Mouse (Mus musculus): ENCODE measurements at regions not wholly inside any gene's neighbourhood (a gene's known extent, or its start where the extent isn't known, plus 50 kb on each side); places are given as distances from the start of the nearest gene placed in this dataset.

DNA sequence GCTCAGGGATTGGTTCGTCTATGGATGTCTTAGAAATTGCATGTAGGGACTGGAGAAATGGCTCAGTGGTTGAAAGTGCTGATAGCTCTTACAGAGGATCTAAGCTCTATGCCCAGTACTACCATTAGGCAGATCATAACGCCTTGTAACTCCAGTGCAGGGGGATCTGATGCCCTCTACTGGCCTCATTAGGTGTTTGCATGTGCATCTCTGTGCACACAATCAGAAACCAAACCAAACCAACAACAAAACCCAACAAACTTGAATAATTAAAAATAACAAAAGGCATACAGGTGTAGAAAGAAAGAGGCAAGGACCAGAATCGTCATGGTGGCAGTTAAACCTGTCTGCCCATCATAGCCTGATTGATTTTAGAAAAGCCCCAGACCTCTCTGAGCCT, 986.3 kb downstream of the Adgrl2 start:
- DNase-seq (ENCODE audit: extremely low read depth, insufficient read length, low spot score) = no peak

DNA sequence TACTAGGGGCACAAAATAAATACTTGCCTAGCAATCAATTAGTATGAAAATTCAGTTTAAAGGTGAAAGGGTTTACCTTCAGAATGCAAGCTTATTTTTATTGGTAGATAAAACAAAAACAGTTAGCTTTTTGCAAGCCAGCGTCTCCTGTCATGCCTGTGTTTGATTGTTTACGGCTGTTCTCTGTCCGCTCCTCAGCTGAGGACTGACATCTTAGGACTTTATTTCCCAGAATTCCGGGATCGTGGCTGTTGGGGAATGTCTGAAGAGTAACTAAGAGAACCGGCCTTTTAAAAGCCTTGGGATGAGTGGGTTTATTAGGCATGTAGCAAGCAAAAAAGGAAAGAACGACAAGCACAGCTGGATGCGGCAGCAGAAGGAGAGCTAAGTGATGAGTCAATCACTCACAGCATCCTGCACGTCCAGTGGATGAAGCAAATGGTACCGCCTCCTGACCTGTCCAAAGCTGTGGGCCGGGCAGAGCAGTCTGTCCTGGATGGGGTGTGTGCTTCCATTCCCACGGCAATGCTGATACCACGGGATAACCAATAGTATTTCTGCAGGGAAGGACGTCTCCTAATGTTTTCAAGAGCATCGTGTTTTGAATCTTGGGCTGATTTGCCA, 990.9 kb downstream of the Adgrl2 start:
- no peak for DNase-seq (ENCODE audit: extremely low read depth, insufficient read length, low spot score)

DNA sequence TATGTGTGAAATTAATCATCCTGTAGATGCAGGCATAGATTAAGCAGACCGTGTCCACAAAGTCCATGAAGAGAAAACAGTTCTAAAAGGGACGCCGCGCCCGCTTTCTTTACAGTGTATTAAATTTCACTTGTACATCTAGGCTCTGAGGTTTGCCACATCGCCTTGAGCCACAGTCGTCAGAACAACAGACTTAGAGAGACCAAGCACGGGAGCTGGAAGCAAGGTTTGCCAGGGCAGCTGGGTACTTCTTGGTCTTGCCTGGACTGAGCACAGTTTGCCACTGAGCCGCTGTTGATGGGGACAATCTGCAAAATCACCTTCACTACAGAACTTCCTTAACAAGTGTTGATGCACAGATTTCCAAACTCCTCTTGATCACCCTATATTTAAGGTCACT, 998.6 kb downstream of the Adgrl2 start:
- DNase-seq (ENCODE audit: extremely low read depth, insufficient read length, low spot score) = no peak

DNA sequence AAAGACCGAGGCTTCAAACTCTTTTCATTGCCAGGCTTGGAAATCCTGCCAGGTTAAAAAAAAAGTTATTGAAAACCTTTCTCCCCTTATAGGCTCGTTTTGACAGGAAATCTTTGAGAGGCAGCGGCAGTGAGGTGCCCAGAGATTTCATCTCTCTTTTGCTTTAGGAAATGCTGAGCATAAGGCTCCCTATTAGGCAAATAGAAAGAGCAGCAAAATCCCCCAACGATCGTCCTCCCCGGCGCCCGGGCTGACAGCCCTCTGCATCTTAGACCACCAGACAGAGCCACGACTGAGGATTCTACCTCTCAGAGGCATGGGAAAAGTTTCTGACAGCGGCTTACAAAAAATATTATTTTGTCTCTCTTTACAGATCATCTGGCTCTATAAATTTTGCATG, 999.5 kb downstream of the Adgrl2 start:
- DNase-seq (ENCODE audit: extremely low read depth, insufficient read length, low spot score) = no peak

DNA sequence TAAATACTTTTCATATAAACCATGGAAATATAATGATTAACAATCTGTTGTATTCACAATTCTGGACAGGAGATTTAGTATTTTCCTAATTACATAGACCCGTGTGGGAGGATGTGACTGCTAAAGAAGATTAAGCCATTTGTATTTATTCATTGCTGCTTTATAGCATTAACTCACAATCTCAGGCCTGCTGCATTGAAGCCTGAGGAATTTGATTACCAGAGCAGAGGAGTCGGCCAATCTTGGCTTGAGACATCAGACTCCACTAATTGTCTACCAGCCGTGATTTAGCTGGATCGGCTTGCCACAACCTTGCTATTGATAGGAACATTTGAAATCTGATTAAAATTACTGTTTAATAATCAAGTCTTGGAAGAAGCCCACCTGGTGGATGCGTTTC, 1007.5 kb downstream of the Adgrl2 start:
- DNase-seq (ENCODE audit: extremely low read depth, insufficient read length, low spot score) = no peak

DNA sequence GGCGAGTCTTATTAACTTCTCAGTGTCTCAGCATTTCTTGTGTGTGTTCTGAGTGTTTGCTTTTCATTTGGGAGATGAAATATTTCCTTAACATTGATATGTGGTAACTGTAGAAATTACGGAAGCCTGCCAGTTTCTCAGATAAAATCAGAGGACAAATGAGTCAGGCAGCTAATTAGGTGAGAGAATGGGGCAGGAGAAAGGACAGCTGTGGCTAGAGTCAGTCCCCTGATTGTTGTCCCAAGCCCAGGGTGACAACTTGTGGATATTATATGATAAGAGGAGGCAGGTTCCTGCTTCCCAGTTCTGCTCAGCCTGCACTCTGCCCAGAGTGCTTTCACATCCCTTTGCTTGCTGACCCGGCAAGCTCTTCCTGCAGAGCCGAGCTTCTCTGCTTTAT, 1008.7 kb downstream of the Adgrl2 start:
- no peak for DNase-seq (ENCODE audit: extremely low read depth, insufficient read length, low spot score)

DNA sequence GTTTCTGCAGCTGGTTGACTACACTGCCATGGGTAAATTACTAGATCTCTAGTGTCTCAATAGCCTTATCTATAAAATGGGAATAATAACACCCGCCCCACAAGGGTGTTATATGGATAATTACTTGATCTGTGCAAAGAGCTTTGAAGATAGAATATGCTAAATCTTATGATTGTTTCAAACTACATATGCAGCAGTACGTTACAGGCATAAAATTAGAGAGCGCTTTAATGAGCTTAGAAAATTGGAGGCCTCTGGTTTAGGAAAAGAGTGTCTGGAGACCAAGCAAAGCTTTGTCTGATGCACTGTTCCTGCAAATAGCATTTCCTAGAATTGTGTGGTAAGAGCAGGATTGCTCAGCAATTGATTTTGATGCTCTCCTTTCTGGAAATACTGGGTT, 1013.8 kb downstream of the Adgrl2 start:
- no peak for DNase-seq (ENCODE audit: extremely low read depth, insufficient read length, low spot score)

DNA sequence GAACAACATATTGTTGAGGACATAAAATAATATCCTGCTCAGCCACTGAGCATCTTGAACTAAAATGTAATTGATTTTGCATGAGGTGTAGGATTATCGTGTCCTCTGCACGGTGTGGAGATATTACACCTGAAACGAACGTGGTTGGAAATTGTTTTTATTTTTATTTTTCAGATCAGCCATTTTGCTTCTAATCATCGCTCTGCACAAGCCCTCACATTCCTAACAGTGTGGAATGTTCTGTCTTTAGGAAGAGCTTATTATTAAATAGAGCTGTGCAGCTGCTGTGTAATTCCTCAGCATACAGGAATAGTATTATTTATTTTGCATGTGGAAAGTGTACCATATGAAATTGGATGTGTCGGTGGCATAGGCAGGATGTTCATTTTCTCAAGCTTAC, 1014.3 kb downstream of the Adgrl2 start:
- DNase-seq (ENCODE audit: extremely low read depth, insufficient read length, low spot score) = no peak

DNA sequence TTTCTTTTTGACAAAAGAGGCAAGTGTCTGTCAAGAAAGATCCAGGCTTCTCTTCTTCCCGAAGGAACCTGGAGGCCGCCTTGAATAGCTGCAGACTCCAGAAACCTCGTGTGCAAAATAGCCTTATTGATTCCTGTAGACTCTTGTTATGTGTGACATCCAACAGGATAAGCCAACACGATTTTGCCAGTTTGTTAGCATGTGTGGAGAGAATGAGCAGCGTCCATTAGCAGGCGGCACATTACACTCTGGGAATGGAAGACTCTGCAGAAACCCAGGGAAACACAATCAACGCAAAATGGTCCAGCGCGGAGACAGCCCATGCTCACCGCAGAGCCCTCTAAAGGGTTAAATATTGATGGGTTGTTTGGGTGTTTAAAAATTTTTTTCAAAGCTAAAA, 1014.9 kb downstream of the Adgrl2 start:
- no peak for DNase-seq (ENCODE audit: extremely low read depth, insufficient read length, low spot score)

- DNase-seq (ENCODE audit: extremely low read depth, insufficient read length, low spot score) = no peak
Observed at GRCm38 (mm10) chr3:147974515-147974914, 1015.8 kb downstream of the Adgrl2 start.

DNA sequence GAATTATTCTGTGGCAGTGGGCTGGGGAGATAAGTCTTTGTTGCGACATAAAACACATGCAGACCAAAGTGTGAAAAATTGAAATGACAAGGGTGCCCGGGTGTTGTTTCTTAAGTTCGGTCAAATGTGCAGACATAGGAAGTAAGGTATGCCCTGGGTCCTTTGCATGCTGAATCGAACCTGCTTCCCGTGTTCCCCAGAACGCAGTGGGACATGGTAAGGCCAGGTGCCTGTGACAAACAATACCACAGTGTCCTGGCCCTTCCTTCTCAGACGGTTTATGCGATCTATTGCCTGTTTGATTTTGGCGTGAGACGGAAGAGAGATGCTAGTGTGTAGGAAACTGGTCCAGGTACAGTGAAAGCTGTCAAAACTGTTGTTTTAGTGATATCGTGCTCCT, 1022.1 kb downstream of the Adgrl2 start:
- DNase-seq (ENCODE audit: extremely low read depth, insufficient read length, low spot score) = no peak

- no peak for DNase-seq (ENCODE audit: extremely low read depth, insufficient read length, low spot score)
Observed at GRCm38 (mm10) chr3:147967866-147968265, 1022.5 kb downstream of the Adgrl2 start.

DNA sequence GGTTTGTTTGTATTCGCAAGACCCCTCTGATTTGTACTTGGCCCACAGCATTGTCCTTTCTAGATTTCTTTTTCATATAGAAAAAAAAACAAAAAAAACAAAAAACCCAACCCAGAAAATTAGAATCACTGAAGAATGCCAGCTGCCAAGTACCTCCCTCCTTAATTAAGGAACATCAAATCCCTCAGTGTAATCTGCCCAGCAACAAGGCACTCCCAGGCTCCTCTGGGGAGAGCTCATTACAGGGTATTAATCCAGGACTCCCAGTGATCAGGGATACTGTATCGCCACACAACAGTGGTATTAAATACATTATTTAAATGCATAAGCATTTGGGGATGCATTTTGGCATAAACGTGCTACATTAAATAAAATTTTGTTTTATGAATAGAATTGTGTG, 1023.1 kb downstream of the Adgrl2 start:
- DNase-seq (ENCODE audit: extremely low read depth, insufficient read length, low spot score) = no peak

- no peak for DNase-seq (ENCODE audit: extremely low read depth, insufficient read length, low spot score)
Observed at GRCm38 (mm10) chr3:147966827-147967226, 1023.5 kb downstream of the Adgrl2 start.

GRCm38 (mm10) chr3:147966379-147966778, 1024.0 kb downstream of the Adgrl2 start:
- DNase-seq (ENCODE audit: extremely low read depth, insufficient read length, low spot score) = no peak

DNA sequence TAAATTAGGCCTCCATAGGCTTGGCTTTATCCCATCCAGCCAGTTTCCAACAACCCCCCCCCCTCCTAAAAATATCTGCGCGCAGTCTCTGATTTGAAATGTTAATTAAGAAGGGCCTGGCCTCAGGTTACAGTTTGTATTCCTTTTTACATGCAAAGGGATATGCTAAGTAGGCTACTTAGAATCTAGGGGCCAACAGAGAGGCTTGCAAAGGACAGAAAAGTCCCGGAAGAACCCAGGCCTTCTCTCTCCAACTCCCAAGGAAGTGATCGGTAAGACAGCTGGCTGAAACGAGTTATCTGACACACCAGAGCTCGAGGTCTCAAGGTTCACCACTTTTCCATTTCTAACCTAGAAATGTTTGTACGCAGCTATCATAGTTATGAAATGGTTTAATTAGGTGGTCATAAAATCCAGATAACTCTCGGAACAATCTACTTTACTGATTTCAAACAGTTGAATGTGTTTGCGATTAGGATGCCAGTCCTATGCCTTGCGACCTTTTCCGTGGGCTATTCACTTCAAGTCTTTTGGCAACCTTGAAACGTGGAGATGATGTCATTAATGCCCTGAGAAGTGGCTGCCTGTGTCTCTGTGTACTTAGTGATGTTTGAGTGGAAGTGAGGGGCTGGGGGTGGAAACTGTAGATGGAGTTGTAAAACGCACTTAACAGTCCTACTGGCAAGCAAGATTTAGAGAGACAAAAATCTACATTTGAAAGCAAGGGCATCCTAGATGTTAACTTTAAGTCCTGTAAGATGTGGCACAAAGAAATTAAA, 1026.5 kb downstream of the Adgrl2 start:
- no peak for DNase-seq (ENCODE audit: extremely low read depth, insufficient read length, low spot score)

- no peak for DNase-seq (ENCODE audit: extremely low read depth, insufficient read length, low spot score)
Observed at GRCm38 (mm10) chr3:147948041-147948592, 1042.2 kb downstream of the Adgrl2 start.

GRCm38 (mm10) chr3:147943314-147943713, 1047.0 kb downstream of the Adgrl2 start:
- no peak for DNase-seq (ENCODE audit: extremely low read depth, insufficient read length, low spot score)

DNA sequence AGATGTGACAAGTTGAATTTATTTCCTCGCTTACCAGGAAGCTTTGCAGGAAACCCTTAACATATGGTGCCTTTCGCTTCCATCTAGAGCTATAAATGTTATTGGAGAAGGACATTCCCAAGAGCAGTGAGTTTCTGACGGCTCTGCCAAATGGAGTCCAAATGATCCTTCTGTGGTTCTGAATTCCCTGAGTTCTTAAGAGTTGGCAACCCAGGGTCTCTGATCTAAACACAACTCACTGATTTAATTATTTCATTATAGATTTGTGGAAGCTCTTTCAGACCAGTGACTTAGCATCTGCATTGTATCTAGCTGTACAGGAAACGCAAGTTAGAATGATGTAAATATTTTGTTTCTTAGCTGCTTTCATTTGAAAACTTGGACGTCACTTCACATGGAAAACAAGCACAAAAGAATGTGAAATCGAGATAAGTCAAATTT, 1059.5 kb downstream of the Adgrl2 start:
- no peak for DNase-seq (ENCODE audit: extremely low read depth, insufficient read length, low spot score)

DNA sequence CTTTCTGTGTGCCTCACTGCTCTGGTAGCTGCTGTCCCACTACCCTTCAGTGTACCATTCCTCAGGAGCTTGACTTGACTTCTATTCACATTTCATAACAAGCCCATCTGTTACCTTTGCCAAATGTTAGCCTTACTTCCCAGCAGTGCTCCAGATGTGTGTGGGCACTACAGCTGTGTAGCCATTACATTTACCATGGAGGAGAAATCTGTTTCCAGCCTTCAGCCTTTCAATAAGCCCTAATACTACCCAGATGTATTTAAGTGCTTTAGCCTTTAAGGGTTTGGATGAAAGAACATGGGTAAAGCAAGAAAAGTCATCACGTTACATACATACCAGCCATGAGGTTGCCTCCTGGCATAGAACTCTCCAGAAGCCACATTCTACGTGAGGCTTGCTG, 1068.0 kb downstream of the Ttll7 start:
- DNase-seq (ENCODE audit: extremely low read depth, insufficient read length, low spot score) = no peak

DNA sequence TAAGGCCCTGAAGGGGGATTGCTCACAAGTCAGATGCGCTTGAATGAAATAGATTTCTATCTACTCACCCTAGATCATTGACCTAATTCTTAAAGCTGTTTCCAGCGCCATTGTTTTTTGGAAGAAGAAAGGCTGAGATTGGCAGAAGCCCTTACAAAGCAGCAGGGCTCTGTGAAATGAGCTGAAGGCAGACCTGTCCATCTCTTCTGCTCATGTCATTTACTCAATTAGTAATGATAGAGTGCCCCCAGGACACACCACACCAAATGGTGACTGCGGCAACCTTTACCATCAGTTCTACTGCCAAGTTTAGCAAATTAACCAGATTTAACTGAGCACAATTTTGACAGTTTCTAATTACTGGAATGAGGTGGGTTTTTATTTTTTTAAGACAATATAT, 1067.5 kb downstream of the Ttll7 start:
- DNase-seq (ENCODE audit: extremely low read depth, insufficient read length, low spot score) = no peak

- no peak for DNase-seq (ENCODE audit: extremely low read depth, insufficient read length, low spot score)
Observed at GRCm38 (mm10) chr3:147919146-147919545, 1067.0 kb downstream of the Ttll7 start.

Data from 3134 (cell line).